Mouse (Mus musculus) layer of hippocampus, postnatal 14 days (tissue): Measurements from ENCODE around the gene Atp8b4. TPM values are rescaled to one million over a fixed set of nuclear protein-coding genes. Genes with fewer than 3 reads are reported as not detected.
A peak's percentile ranks its signal among the peaks of the same experiment; 100 is the strongest.

Experiments used
- DNase-seq, 2 experiments: peaks; one replicate each; pipeline ENCODE4 v3.0.0; 2021 to 2022; ENCODE audit warnings: low spot score in 2 of 2, mixed read lengths in 1 of 2
- total RNA-seq, 2 experiments: library from RNA; stranded (reverse); gene quantifications; 2 replicates each; pipeline ENCODE4 v1.2.3; 2021

The Atp8b4 gene
- total RNA-seq, 2 experiments from 2014 or later = 0.05 TPM; not detected in 1

GRCm38 (mm10) chr2:126441586-126441985, 58.9 kb downstream of the Atp8b4 start:
- no peak for DNase-seq

GRCm38 (mm10) chr2:126434712-126435111, 65.8 kb downstream of the Atp8b4 start:
- no peak for DNase-seq

- DNase-seq = no peak
These were observed 66.2 kb downstream of the Atp8b4 start for GRCm38 (mm10) chr2:126434305-126434704.

GRCm38 (mm10) chr2:126432481-126433066, 67.9 kb downstream of the Atp8b4 start:
- DNase-seq = no peak

- DNase-seq = peak in 1 of 2 experiments; percentile 64
These were observed 71.2 kb downstream of the Atp8b4 start for GRCm38 (mm10) chr2:126429282-126429681.

- DNase-seq = no peak
These were observed 75.3 kb downstream of the Atp8b4 start for GRCm38 (mm10) chr2:126425223-126425622.

- peak in 1 of 2 experiments; percentile 20 for DNase-seq
These were observed 75.8 kb downstream of the Atp8b4 start for GRCm38 (mm10) chr2:126424714-126425113.

GRCm38 (mm10) chr2:126420901-126421300, 79.6 kb downstream of the Atp8b4 start:
- DNase-seq = peak in 1 of 2 experiments; percentile 82

- DNase-seq = no peak
These were observed 81.6 kb downstream of the Atp8b4 start for GRCm38 (mm10) chr2:126418916-126419315.

GRCm38 (mm10) chr2:126416772-126417171, 83.7 kb downstream of the Atp8b4 start:
- no peak for DNase-seq

GRCm38 (mm10) chr2:126415981-126416380, 84.5 kb downstream of the Atp8b4 start:
- DNase-seq = no peak

- DNase-seq = no peak
These were observed 87.7 kb downstream of the Atp8b4 start for GRCm38 (mm10) chr2:126412759-126413158.

GRCm38 (mm10) chr2:126399454-126399853, 101.0 kb downstream of the Atp8b4 start:
- no peak for DNase-seq

GRCm38 (mm10) chr2:126399017-126399416, 101.5 kb downstream of the Atp8b4 start:
- DNase-seq = no peak

- DNase-seq = no peak
These were observed 102.3 kb downstream of the Atp8b4 start for GRCm38 (mm10) chr2:126398216-126398615.

GRCm38 (mm10) chr2:126397513-126397912, 103.0 kb downstream of the Atp8b4 start:
- DNase-seq = no peak

GRCm38 (mm10) chr2:126394924-126395323, 105.5 kb downstream of the Atp8b4 start:
- no peak for DNase-seq

GRCm38 (mm10) chr2:126387458-126388037, 112.9 kb downstream of the Atp8b4 start:
- DNase-seq = no peak

GRCm38 (mm10) chr2:126386056-126386455, 114.4 kb downstream of the Atp8b4 start:
- no peak for DNase-seq

- no peak for DNase-seq
These were observed 120.2 kb downstream of the Atp8b4 start for GRCm38 (mm10) chr2:126380300-126380699.

- DNase-seq = no peak
These were observed 128.8 kb downstream of the Atp8b4 start for GRCm38 (mm10) chr2:126371634-126372033.

- no peak for DNase-seq
These were observed 130.7 kb downstream of the Atp8b4 start for GRCm38 (mm10) chr2:126369815-126370214.
